Mouse (Mus musculus): ENCODE data around the gene Gm28710.

GRCm38 (mm10) chr5:16777176-16777575 is 14.4 kb upstream of the Gm28710 start:
- no peak for TF ChIP-seq HCFC1 (IDR thresholded peaks at IDR 0.05; ENCODE audit: borderline replicate concordance, insufficient read depth, low read length)
- TF ChIP-seq ZC3H11A (IDR thresholded peaks at IDR 0.05; ENCODE audit: borderline replicate concordance, low read depth, low read length): no peak
- TF ChIP-seq MAFK (IDR thresholded peaks at IDR 0.05; ENCODE audit: insufficient read depth, low read depth, low read length): no peak
- no peak for TF ChIP-seq CHD2 (IDR thresholded peaks at IDR 0.05; ENCODE audit: low read depth, low read length)

Data from ES-E14 (cell line).